Mouse (Mus musculus): ENCODE measurements around the gene Gstt2.

DNA sequence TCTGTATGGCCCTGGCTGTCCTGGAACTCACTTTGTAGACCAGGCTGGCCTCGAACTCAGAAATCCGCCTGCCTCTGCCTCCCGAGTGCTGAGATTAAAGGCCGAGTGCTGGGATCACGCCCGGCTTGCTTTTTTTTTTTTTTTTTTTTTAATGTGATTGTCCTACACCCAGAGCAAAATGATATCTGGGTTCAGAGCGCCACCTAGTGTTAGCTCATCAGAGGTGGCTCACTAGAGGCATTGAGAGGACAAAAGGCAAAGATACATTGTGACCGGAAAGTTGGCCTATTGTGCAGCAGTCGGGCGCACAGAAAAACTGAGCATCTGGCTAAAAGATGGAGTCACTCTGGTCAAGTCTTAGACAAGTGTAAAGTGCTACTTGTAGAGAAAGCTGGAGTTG is 16.2 kb upstream of the Gstt2 start:
- TF ChIP-seq CTCF (IDR thresholded peaks at IDR 0.05; ENCODE audit: extremely low read depth, insufficient read depth, insufficient read length, insufficient replicate concordance) = peak; percentile 56; the same call in 1 of the 2 replicates
- TF ChIP-seq POLR2A (IDR thresholded peaks at IDR 0.05; ENCODE audit: low read depth, low read length) = no peak
